Mouse (Mus musculus): ENCODE measurements around the gene Plcz1. TPM values are rescaled to one million over a fixed set of nuclear protein-coding genes. Genes with fewer than 3 reads are reported as not detected.

The Plcz1 gene
- not detected in 2 replicates for polyA plus RNA-seq (2015; fragmentation: Nextera tagmentation; extraction: Ambion mirVana)

GRCm38 (mm10) chr6:140041357-140041756 lies at the start of gene Plcz1:
Gene Plcz1 (minus strand): TSS chr6:140041457.

GRCm38 (mm10) chr6:140040952-140041351 lies 305 bp downstream of the Plcz1 start, which contains the start of gene Capza3:
Gene Capza3 (plus strand): TSS chr6:140041252.

Other genes starting within 250 kb of the Plcz1 start
- not detected in 2 replicates for gene Capza3, start 205 bp downstream of the Plcz1 start, polyA plus RNA-seq (2015; fragmentation: Nextera tagmentation; extraction: Ambion mirVana)